Mouse (Mus musculus) forebrain, embryonic 12.5 days (tissue): ENCODE measurements around the gene Lrriq4. TPM values are rescaled to one million over a fixed set of nuclear protein-coding genes. Genes with fewer than 3 reads are reported as not detected.
A peak's percentile ranks its signal among the peaks of the same experiment; 100 is the strongest.

Experiments used
- ATAC-seq: fragments of 200-750 bp; cut with Nextera tagmentation; 2 replicates; pipeline ENCODE4 v1.8.0; 2017; ENCODE audit warnings: moderate TSS enrichment; ENCODE audit not compliant: low FRiP score
- H3K27ac ChIP-seq: fragments of 300-500 bp; sonication (generic); 2 replicates; pipeline ENCODE4 v1.5.1; 2016; ENCODE audit warnings: mild to moderate bottlenecking
- H3K27me3 ChIP-seq: fragments of 300-500 bp; sonication (generic); 2 replicates; pipeline ENCODE4 v1.6.1; 2016; ENCODE audit warnings: mild to moderate bottlenecking
- H3K36me3 ChIP-seq: fragments of 300-500 bp; sonication (generic); replicated peaks from 2 replicates; pipeline ENCODE4 v1.6.1; 2016; ENCODE audit warnings: mild to moderate bottlenecking
- H3K4me1 ChIP-seq: fragments of 300-500 bp; sonication (generic); 2 replicates; pipeline ENCODE4 v1.6.1; 2016
- H3K4me2 ChIP-seq: fragments of 300-500 bp; sonication (generic); 2 replicates; pipeline ENCODE4 v1.6.1; 2016; ENCODE audit warnings: mild to moderate bottlenecking, moderate library complexity
- H3K4me3 ChIP-seq: fragments of 300-500 bp; sonication (generic); replicated peaks from 2 replicates; pipeline ENCODE4 v1.5.1; 2016; ENCODE audit warnings: mild to moderate bottlenecking
- H3K9ac ChIP-seq: fragments of 300-500 bp; sonication (generic); 2 replicates; pipeline ENCODE4 v1.6.1; 2016; ENCODE audit warnings: mild to moderate bottlenecking
- H3K9me3 ChIP-seq: fragments of 300-500 bp; sonication (generic); 2 replicates; pipeline ENCODE4 v1.6.1; 2016
- WGBS: fragments of 180-500 bp; shearing (Covaris S2); methylation state at CpG from one replicate; pipeline ENCODE4 v1.1.7; 2016; 5-methylcytosine and 5-hydroxymethylcytosine counted together
- polyA plus RNA-seq: library from polyadenylated mRNA; unstranded; fragments of >200 nt; fragmentation: Nextera tagmentation; extraction: Ambion mirVana; gene quantifications from 2 replicates; pipeline ENCODE4 v1.2.1, GENCODE M21; 2016

Lrriq4 gene
- polyA plus RNA-seq, 1 experiment from 2014 or later = not detected

GRCm38 (mm10) chr3:30610930-30611329, 33.4 kb upstream of the Lrriq4 start:
- Histone ChIP-seq H3K9me3 (no peaks in the 10 kb centered on the region), H3K9ac (no peak overlapping the region), H3K4me2 (no peak overlapping the region), H3K27me3 (no peaks in the 10 kb centered on the region), H3K4me1 (no peaks in the 10 kb centered on the region), H3K27ac (no peak overlapping the region), H3K4me3 (no peak overlapping the region), H3K36me3 (peaks cover 73% of the 10 kb centered on the region)
- ATAC-seq = no peak
- WGBS = 93% methylated on average over 4 of the region's 4 CpGs

- Histone ChIP-seq H3K4me1 (no peaks in the 10 kb centered on the region), H3K4me3 (no peak overlapping the region), H3K36me3 (peaks cover 33% of the 10 kb centered on the region), H3K9ac (no peak overlapping the region), H3K9me3 (no peaks in the 10 kb centered on the region), H3K4me2 (no peak overlapping the region), H3K27me3 (no peaks in the 10 kb centered on the region), H3K27ac (no peak overlapping the region)
- no peak for ATAC-seq
- WGBS = 84% methylated on average over 8 of the region's 8 CpGs
Observed at GRCm38 (mm10) chr3:30620132-30620531, 24.2 kb upstream of the Lrriq4 start.

GRCm38 (mm10) chr3:30633681-30634080, 10.6 kb upstream of the Lrriq4 start:
- WGBS = 64% methylated on average over 3 of the region's 3 CpGs
- no peaks in the 10 kb centered on the region for H3K36me3 ChIP-seq
- H3K9ac ChIP-seq = no peak overlapping the region
- H3K4me2 ChIP-seq = no peak overlapping the region
- no peak overlapping the region for H3K4me3 ChIP-seq
- no peaks in the 10 kb centered on the region for H3K4me1 ChIP-seq
- H3K27ac ChIP-seq = no peak overlapping the region
- H3K9me3 ChIP-seq = no peaks in the 10 kb centered on the region
- H3K27me3 ChIP-seq = no peaks in the 10 kb centered on the region
- no peak for ATAC-seq

- whole genome bisulfite sequencing = 80% methylated on average over 4 of the region's 4 CpGs
- H3K4me3 ChIP-seq = no peak overlapping the region
- H3K36me3 ChIP-seq = no peaks in the 10 kb centered on the region
- H3K9ac ChIP-seq = no peak overlapping the region
- no peaks in the 10 kb centered on the region for H3K4me1 ChIP-seq
- no peak overlapping the region for H3K4me2 ChIP-seq
- H3K27ac ChIP-seq = no peak overlapping the region
- H3K27me3 ChIP-seq = no peaks in the 10 kb centered on the region
- no peaks in the 10 kb centered on the region for H3K9me3 ChIP-seq
- no peak for ATAC-seq
Observed at GRCm38 (mm10) chr3:30635629-30636028, 8.7 kb upstream of the Lrriq4 start.

GRCm38 (mm10) chr3:30646761-30647160, 2.5 kb downstream of the Lrriq4 start:
- no peaks in the 10 kb centered on the region for H3K36me3 ChIP-seq
- H3K4me2 ChIP-seq = no peak overlapping the region
- no peaks in the 10 kb centered on the region for H3K9me3 ChIP-seq
- H3K9ac ChIP-seq = no peak overlapping the region
- no peak for ATAC-seq
- H3K4me1 ChIP-seq = peaks cover 18% of the 10 kb centered on the region
- WGBS = 52% methylated on average over 8 of the region's 8 CpGs
- H3K27ac ChIP-seq = no peak overlapping the region
- H3K4me3 ChIP-seq = no peak overlapping the region
- H3K27me3 ChIP-seq = peaks cover 39% of the 10 kb centered on the region

- no peaks in the 10 kb centered on the region for H3K9me3 ChIP-seq
- H3K9ac ChIP-seq = peak within 1 kb of the TSS; percentile 41; the same call in 1 of the 2 replicates
Observed at GRCm38 (mm10) chr3:30647440-30648090, 3.3 kb downstream of the Lrriq4 start, which contains the start of gene Lrrc34. Gene Lrrc34, minus strand, starts transcription at chr3:30647869.

GRCm38 (mm10) chr3:30648466-30648865, 4.2 kb downstream of the Lrriq4 start:
- peaks cover 41% of the 10 kb centered on the region for H3K27me3 ChIP-seq
- H3K36me3 ChIP-seq = no peaks in the 10 kb centered on the region
- H3K4me3 ChIP-seq = no peak overlapping the region
- no peak for ATAC-seq
- H3K4me2 ChIP-seq = no peak overlapping the region
- H3K27ac ChIP-seq = no peak overlapping the region
- 88% methylated on average over 2 of the region's 2 CpGs for WGBS
- peaks cover 18% of the 10 kb centered on the region for H3K4me1 ChIP-seq
- no peaks in the 10 kb centered on the region for H3K9me3 ChIP-seq
- H3K9ac ChIP-seq = no peak overlapping the region

More at GRCm38 (mm10) chr3:30647440-30648090, 3.3 kb downstream of the Lrriq4 start, which contains the start of gene Lrrc34:
- peaks cover 41% of the 10 kb centered on the region for H3K27me3 ChIP-seq
- no peaks in the 10 kb centered on the region for H3K36me3 ChIP-seq
- no peak within 1 kb of the TSS for H3K27ac ChIP-seq
- peaks cover 18% of the 10 kb centered on the region for H3K4me1 ChIP-seq
- whole genome bisulfite sequencing = 2% methylated on average over 25 of the region's 25 CpGs
- H3K4me2 ChIP-seq = peak within 1 kb of the TSS; percentile 53
- peak; percentile 85 for ATAC-seq
- H3K4me3 ChIP-seq = peak within 1 kb of the TSS; percentile 29

GRCm38 (mm10) chr3:30650062-30650841, 5.9 kb downstream of the Lrriq4 start:
- H3K9me3 ChIP-seq = no peaks in the 10 kb centered on the region
- under 1% methylated on average over 41 of the region's 41 CpGs for WGBS
- peaks cover 41% of the 10 kb centered on the region for H3K27me3 ChIP-seq
- H3K4me2 ChIP-seq = peak overlapping the region; percentile 62
- peak overlapping the region; percentile 39 for H3K4me3 ChIP-seq
- no peak overlapping the region for H3K27ac ChIP-seq
- H3K4me1 ChIP-seq = peaks cover 18% of the 10 kb centered on the region
- ATAC-seq = 0 out of 2 replicates have a peak, but pooled peaks have one; percentile 48
- peak overlapping the region; percentile 30; the same call in 1 of the 2 replicates for H3K9ac ChIP-seq
- H3K36me3 ChIP-seq = no peaks in the 10 kb centered on the region

GRCm38 (mm10) chr3:30655937-30656336, 11.6 kb downstream of the Lrriq4 start:
- WGBS = 88% methylated on average over 5 of the region's 5 CpGs
- ATAC-seq = no peak
- 0 out of 2 replicates have a peak, but pooled peaks cover under 1% of the 10 kb centered on the region for H3K4me1 ChIP-seq

GRCm38 (mm10) chr3:30658486-30658885, 14.2 kb downstream of the Lrriq4 start:
- WGBS = 89% methylated on average over 9 of the region's 9 CpGs
- H3K27ac ChIP-seq = no peak overlapping the region
- no peaks in the 10 kb centered on the region for H3K27me3 ChIP-seq
- H3K9ac ChIP-seq = no peak overlapping the region
- H3K4me2 ChIP-seq = no peak overlapping the region
- no peak for ATAC-seq
- H3K4me1 ChIP-seq = no peaks in the 10 kb centered on the region
- H3K36me3 ChIP-seq = no peaks in the 10 kb centered on the region
- H3K4me3 ChIP-seq = no peak overlapping the region
- H3K9me3 ChIP-seq = no peaks in the 10 kb centered on the region

More at GRCm38 (mm10) chr3:30655937-30656336, 11.6 kb downstream of the Lrriq4 start:
- no peaks in the 10 kb centered on the region for H3K36me3 ChIP-seq
- H3K9me3 ChIP-seq = no peaks in the 10 kb centered on the region
- H3K27me3 ChIP-seq = peaks cover 8% of the 10 kb centered on the region
- no peak overlapping the region for H3K4me2 ChIP-seq
- H3K27ac ChIP-seq = no peak overlapping the region
- no peak overlapping the region for H3K4me3 ChIP-seq
- H3K9ac ChIP-seq = no peak overlapping the region

- Histone ChIP-seq H3K4me2 (no peak overlapping the region), H3K4me3 (no peak overlapping the region), H3K4me1 (no peaks in the 10 kb centered on the region), H3K36me3 (no peaks in the 10 kb centered on the region), H3K9ac (no peak overlapping the region), H3K27ac (no peak overlapping the region), H3K9me3 (no peaks in the 10 kb centered on the region), H3K27me3 (no peaks in the 10 kb centered on the region)
- no peak for ATAC-seq
- WGBS = 94% methylated on average over 6 of the region's 6 CpGs
Observed at GRCm38 (mm10) chr3:30683190-30683589, 38.9 kb downstream of the Lrriq4 start.

- 80% methylated on average over 3 of the region's 3 CpGs for WGBS
- no peaks in the 10 kb centered on the region for H3K36me3 ChIP-seq
- H3K27ac ChIP-seq = no peak overlapping the region
- no peak overlapping the region for H3K4me2 ChIP-seq
- H3K9ac ChIP-seq = no peak overlapping the region
- H3K9me3 ChIP-seq = no peaks in the 10 kb centered on the region
- H3K4me3 ChIP-seq = no peak overlapping the region
- H3K27me3 ChIP-seq = no peaks in the 10 kb centered on the region
- no peak for ATAC-seq
- no peaks in the 10 kb centered on the region for H3K4me1 ChIP-seq
Observed at GRCm38 (mm10) chr3:30687216-30687615, 42.9 kb downstream of the Lrriq4 start.
